Mouse (Mus musculus): ENCODE measurements around the gene Scamp1.

DNA sequence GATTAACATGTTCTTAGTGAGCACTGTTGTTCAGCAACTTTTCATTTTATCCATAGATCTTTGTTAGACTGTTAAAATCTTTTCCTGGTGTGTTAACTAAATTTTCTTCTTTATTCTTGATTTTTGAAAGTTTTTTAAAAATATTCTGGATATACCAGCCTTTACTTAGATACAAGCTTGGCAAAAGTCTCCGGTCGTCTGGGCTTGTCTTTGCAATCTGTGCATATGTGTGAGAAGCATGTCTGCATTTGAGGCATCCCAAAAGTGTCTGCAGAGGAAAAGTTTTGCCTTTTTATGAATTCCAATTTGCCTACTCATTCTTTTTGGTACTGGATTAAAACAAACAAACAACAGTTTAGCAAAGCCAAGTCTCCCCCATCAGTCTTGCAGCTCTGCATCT lies 73.5 kb downstream of the Scamp1 start:
- TF ChIP-seq POLR2A (IDR thresholded peaks at IDR 0.05; ENCODE audit: borderline replicate concordance, extremely low read depth, low read depth, low read length), result no peak
- TF ChIP-seq CTCF (IDR thresholded peaks at IDR 0.05; ENCODE audit: insufficient read depth, low read length), result no peak

All from lung, adult 2 months (tissue).